Mouse (Mus musculus): ENCODE data around the gene Fbn1.

The Fbn1 gene

GRCm38 (mm10) chr2:125394428-125395101 is 113.2 kb downstream of the Fbn1 start:
- DNase-seq (ENCODE audit: low read depth, low spot score), result no peak

GRCm38 (mm10) chr2:125391582-125391981 is 116.2 kb downstream of the Fbn1 start:
- DNase-seq (ENCODE audit: low read depth, low spot score), result no peak

GRCm38 (mm10) chr2:125389796-125390195 is 118.0 kb downstream of the Fbn1 start:
- DNase-seq (ENCODE audit: low read depth, low spot score), result no peak

GRCm38 (mm10) chr2:125386221-125386965 is 121.4 kb downstream of the Fbn1 start:
- DNase-seq (ENCODE audit: low read depth, low spot score), result no peak

GRCm38 (mm10) chr2:125384941-125385340 is 122.9 kb downstream of the Fbn1 start:
- no peak for DNase-seq (ENCODE audit: low read depth, low spot score)

- no peak for DNase-seq (ENCODE audit: low read depth, low spot score)
Measured at GRCm38 (mm10) chr2:125384415-125384814, 123.4 kb downstream of the Fbn1 start.

- DNase-seq (ENCODE audit: low read depth, low spot score), result no peak
Measured at GRCm38 (mm10) chr2:125383273-125383641, 124.5 kb downstream of the Fbn1 start.

GRCm38 (mm10) chr2:125382613-125383272 is 125.0 kb downstream of the Fbn1 start:
- no peak for DNase-seq (ENCODE audit: low read depth, low spot score)

- DNase-seq (ENCODE audit: low read depth, low spot score), result no peak
Measured at GRCm38 (mm10) chr2:125380086-125380485, 127.7 kb downstream of the Fbn1 start.

GRCm38 (mm10) chr2:125379206-125379605 is 128.6 kb downstream of the Fbn1 start:
- DNase-seq (ENCODE audit: low read depth, low spot score), result no peak

GRCm38 (mm10) chr2:125375926-125376325 is 131.9 kb downstream of the Fbn1 start:
- no peak for DNase-seq (ENCODE audit: low read depth, low spot score)

- no peak for DNase-seq (ENCODE audit: low read depth, low spot score)
Measured at GRCm38 (mm10) chr2:125375301-125375700, 132.5 kb downstream of the Fbn1 start.

GRCm38 (mm10) chr2:125369666-125370065 is 138.1 kb downstream of the Fbn1 start:
- DNase-seq (ENCODE audit: low read depth, low spot score), result no peak

- no peak for DNase-seq (ENCODE audit: low read depth, low spot score)
Measured at GRCm38 (mm10) chr2:125368616-125369015, 139.2 kb downstream of the Fbn1 start.

GRCm38 (mm10) chr2:125361661-125362060 is 146.1 kb downstream of the Fbn1 start:
- no peak for DNase-seq (ENCODE audit: low read depth, low spot score)

GRCm38 (mm10) chr2:125356486-125356885 is 151.3 kb downstream of the Fbn1 start:
- DNase-seq (ENCODE audit: low read depth, low spot score), result no peak

- DNase-seq (ENCODE audit: low read depth, low spot score), result no peak
Measured at GRCm38 (mm10) chr2:125356068-125356467, 151.7 kb downstream of the Fbn1 start.

- DNase-seq (ENCODE audit: low read depth, low spot score), result no peak
Measured at GRCm38 (mm10) chr2:125355216-125355971, 152.4 kb downstream of the Fbn1 start.

GRCm38 (mm10) chr2:125354587-125354986 is 153.2 kb downstream of the Fbn1 start:
- no peak for DNase-seq (ENCODE audit: low read depth, low spot score)

- no peak for DNase-seq (ENCODE audit: low read depth, low spot score)
Measured at GRCm38 (mm10) chr2:125349144-125349543, 158.6 kb downstream of the Fbn1 start.

GRCm38 (mm10) chr2:125342181-125342950 is 165.4 kb downstream of the Fbn1 start:
- DNase-seq (ENCODE audit: low read depth, low spot score), result no peak
